Mouse (Mus musculus) heart, embryonic 10.5 days (tissue): ENCODE results near the gene Tpd52l1. TPM values are rescaled to one million over a fixed set of nuclear protein-coding genes. Genes with fewer than 3 reads are reported as not detected.
"Not testable (repeated sequence)": the region's sequence is repeated elsewhere in the genome, so short reads cannot be mapped to it uniquely, and the experiment has no call there.

Experiments
- DNase-seq: peaks from one replicate; pipeline ENCODE4 v3.0.0-alpha.2; 2017; ENCODE audit warnings: low spot score
- H3K27ac ChIP-seq: fragments of 300-500 bp; sonication (generic); 2 replicates; pipeline ENCODE4 v1.5.1; 2016; ENCODE audit warnings: mild to moderate bottlenecking
- H3K27me3 ChIP-seq: fragments of 300-500 bp; sonication (generic); 2 replicates; pipeline ENCODE4 v1.6.1; 2016; ENCODE audit warnings: mild to moderate bottlenecking; ENCODE audit not compliant: poor library complexity, insufficient read depth, severe bottlenecking
- H3K36me3 ChIP-seq: fragments of 300-500 bp; sonication (generic); 2 replicates; pipeline ENCODE4 v1.6.1; 2016; ENCODE audit warnings: mild to moderate bottlenecking, moderate library complexity
- H3K4me1 ChIP-seq: fragments of 300-500 bp; sonication (generic); 2 replicates; pipeline ENCODE4 v1.6.1; 2016; ENCODE audit warnings: mild to moderate bottlenecking
- H3K4me3 ChIP-seq: fragments of 300-500 bp; sonication (generic); 2 replicates; pipeline ENCODE4 v1.5.1; 2016; ENCODE audit warnings: mild to moderate bottlenecking, moderate library complexity
- H3K9me3 ChIP-seq: fragments of 300-500 bp; sonication (generic); 2 replicates; pipeline ENCODE4 v1.6.1; 2016; ENCODE audit warnings: mild to moderate bottlenecking, moderate library complexity
- WGBS: fragments of 180-500 bp; shearing (Covaris S2); methylation state at CpG from one replicate; pipeline ENCODE4 v1.1.7; 2016; 5-methylcytosine and 5-hydroxymethylcytosine counted together
- polyA plus RNA-seq: library from polyadenylated mRNA; unstranded; fragments of >200 nt; fragmentation: Nextera tagmentation; extraction: Ambion mirVana; gene quantifications from 2 replicates; pipeline ENCODE4 v1.2.1, GENCODE M21; 2016

The Tpd52l1 gene
- polyA plus RNA-seq, 1 experiment from 2014 or later, result 24.7 TPM

DNA sequence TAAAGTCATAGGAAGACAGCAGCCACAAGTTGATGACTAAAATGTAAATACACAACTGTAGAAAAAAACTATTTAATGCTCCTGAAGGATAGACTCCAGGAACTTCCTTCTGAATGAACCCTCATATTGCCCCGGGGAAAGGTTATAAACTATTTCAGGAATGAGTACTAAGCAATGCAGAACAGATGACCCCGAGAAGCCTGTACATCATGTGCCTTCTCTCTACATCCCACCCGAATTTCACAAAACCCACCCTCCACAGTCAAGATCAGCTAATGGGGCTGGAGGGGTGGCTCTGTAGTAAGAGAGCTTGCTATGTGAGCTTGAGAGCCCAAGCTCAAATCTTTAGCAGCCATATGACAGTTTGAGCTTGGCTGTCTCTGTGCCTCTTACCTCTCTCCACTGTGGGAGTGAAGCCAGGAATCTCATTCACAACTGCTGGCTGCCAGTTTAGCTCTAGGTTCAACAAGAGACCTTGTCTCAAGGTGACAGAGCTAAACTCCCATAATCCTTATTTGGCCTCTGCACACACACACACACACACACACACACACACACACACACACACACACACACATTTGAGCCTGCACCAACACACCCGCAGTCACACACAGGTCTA lies 54.9 kb downstream of the Tpd52l1 start:
- WGBS, result 76% methylated on average over 4 of the region's 4 CpGs
- DNase-seq, result no peak

DNA sequence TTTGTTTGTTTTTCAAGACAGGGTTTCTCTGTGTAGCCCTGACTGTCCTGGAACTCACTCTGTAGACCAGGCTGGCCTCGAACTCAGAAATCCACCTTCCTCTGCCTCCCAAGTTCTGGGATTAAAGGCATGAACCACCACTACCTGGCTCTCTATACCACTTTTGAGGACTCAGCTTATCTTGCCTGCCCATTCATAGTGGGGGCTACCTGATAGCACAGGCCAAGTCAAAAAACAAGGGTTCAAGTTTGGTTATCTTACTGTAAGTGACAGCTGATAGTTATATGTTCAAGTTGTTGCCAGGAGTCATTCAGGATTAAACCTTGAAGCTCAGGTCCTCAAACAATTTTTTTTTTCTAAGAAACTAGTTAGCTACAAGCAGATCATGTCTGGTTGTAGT lies 57.2 kb downstream of the Tpd52l1 start:
- not testable (repeated sequence) for H3K4me3 ChIP-seq, H3K36me3 ChIP-seq, H3K27me3 ChIP-seq, H3K27ac ChIP-seq, H3K4me1 ChIP-seq, H3K9me3 ChIP-seq, DNase-seq
- 85% methylated on average over 1 of the region's 1 CpGs for WGBS

More for the DNA sequence above, 54.9 kb downstream of the Tpd52l1 start:
- Histone ChIP-seq H3K9me3 (no peaks in the 10 kb centered on the region), H3K36me3 (no peaks in the 10 kb centered on the region), H3K27me3 (no peaks in the 10 kb centered on the region), H3K4me3 (no peak overlapping the region), H3K4me1 (peaks cover 3% of the 10 kb centered on the region; the same call in 1 of the 2 replicates), H3K27ac (no peak overlapping the region)

DNA sequence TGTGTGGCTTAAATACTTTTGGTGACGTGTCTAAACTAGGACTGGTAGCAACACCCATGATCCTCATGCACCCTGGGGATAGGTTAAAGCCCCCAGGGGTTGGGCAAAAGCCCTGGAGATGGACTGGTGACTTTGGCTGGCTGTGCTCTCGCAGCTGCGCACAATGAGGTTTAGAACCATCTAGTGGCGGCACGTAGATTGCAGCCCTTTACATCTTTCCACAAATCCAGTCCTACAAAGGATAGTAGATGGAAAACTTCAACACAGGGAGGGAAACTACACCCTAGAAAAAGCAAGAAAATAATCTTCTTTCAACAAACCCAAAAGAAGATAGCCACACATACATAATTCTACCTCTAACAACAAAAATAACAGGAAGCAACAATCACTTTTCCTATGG lies 75.6 kb downstream of the Tpd52l1 start:
- not testable (repeated sequence) for H3K4me1 ChIP-seq, H3K36me3 ChIP-seq, H3K27ac ChIP-seq, DNase-seq, H3K27me3 ChIP-seq, H3K4me3 ChIP-seq, H3K9me3 ChIP-seq
- WGBS, result 13% methylated on average over 4 of the region's 5 CpGs

DNA sequence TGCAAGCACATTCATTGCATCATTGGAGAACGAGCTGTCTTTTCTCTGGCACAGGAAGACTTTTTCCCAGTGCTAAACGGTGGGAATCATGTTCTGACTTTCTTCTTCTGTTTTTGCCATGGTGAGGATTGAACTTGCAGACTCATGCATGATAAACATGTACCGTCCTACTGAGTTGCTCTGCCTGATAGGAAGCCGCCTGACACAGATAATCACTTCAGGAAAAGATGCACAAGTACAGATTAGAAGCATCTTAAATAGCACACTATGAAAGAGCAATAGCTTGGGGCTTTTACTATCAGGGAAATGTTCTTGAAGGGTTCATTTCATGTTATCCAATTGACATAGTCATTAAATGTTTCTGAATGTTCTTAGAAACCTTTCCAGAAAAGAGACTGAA lies 86.0 kb downstream of the Tpd52l1 start:
- Histone ChIP-seq H3K36me3 (no peaks in the 10 kb centered on the region), H3K27ac (no peak overlapping the region), H3K27me3 (no peaks in the 10 kb centered on the region), H3K4me3 (no peak overlapping the region), H3K4me1 (no peaks in the 10 kb centered on the region), H3K9me3 (no peaks in the 10 kb centered on the region)
- 61% methylated on average over 4 of the region's 4 CpGs for WGBS
- no peak for DNase-seq

DNA sequence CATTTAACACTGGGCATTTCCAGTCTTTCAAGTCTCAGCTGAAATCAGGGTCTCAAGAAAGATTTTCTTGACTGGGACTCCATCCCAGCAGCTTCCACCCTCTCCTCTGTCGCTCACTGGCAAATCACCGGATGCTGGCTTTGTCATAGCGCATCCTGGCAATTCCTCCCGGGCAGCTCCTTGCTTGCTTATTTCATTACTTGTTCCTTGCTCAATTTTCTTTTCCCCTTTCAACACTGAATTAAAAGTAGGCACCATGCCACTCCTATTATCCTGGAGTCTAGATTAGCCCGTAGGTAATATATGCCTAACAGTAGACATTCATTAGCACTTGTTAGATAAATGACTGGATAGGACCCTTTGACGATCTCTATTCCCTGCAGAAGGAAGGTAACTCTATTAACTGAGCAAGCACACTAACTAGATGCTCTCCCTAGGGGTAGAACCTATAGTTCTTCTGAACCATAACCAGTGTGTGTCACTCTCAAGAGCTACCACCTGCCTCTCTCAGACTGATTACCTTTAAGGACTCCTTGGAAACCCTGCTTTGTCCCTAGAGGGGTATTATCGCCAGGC lies 90.8 kb downstream of the Tpd52l1 start:
- no peak for DNase-seq
- no peaks in the 10 kb centered on the region for H3K9me3 ChIP-seq
- no peaks in the 10 kb centered on the region for H3K27me3 ChIP-seq
- H3K27ac ChIP-seq, result no peak overlapping the region
- WGBS, result 80% methylated on average over 7 of the region's 7 CpGs
- no peaks in the 10 kb centered on the region for H3K36me3 ChIP-seq
- H3K4me3 ChIP-seq, result no peak overlapping the region
- H3K4me1 ChIP-seq, result no peaks in the 10 kb centered on the region

DNA sequence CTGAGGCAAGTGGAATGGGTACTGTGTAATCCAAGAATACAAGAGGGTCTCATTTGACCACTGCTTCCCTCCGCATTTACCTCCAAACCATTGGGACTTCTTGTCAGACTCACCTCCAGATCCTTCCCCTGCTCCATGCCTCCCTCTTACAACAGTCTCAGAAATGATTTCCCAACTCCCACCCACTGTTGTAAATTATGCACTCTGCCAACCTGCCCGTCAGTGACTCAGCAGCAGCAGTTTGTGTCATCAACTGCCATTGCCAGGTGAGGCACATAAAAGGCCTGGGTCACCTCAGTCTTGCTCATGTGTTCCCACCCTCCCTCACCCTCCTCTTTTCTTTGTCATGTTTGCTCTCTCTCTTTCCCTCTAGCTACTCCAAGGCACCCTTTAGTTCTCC lies 91.6 kb downstream of the Tpd52l1 start:
- no peak for DNase-seq
- no peaks in the 10 kb centered on the region for H3K9me3 ChIP-seq
- no peak overlapping the region for H3K4me3 ChIP-seq
- WGBS, result 67% methylated on average over 2 of the region's 2 CpGs
- H3K36me3 ChIP-seq, result no peaks in the 10 kb centered on the region
- H3K27ac ChIP-seq, result no peak overlapping the region
- H3K4me1 ChIP-seq, result no peaks in the 10 kb centered on the region
- H3K27me3 ChIP-seq, result no peaks in the 10 kb centered on the region

DNA sequence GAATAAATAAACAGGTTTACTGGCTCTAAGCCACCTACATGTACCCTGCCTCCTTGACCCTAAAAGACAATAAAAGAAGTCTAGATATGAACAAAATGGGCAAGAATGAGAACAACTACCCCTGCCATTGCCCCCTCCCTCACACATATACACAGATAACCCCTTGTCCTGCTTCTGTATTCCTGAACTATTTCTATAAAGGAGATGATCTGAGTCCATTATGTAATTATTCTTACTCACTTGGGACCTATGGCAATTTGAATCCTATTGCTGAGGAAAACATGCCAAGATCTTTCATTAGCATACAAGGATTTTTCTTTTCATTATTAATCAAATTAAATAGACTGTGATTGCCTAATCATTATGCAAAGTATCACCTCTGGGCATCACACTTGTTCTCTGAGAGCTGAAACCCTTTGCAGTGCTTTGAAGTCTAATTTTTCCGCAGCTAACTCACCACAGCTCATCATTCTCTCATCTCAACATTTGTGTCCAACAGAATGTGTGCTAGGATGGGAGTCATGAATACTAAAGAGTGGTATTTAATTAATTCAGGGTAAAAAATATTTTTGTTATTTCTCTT lies 92.8 kb downstream of the Tpd52l1 start:
- no peaks in the 10 kb centered on the region for H3K36me3 ChIP-seq
- no peaks in the 10 kb centered on the region for H3K4me1 ChIP-seq
- 79% methylated on average over 1 of the region's 1 CpGs for WGBS
- H3K4me3 ChIP-seq, result no peak overlapping the region
- no peaks in the 10 kb centered on the region for H3K9me3 ChIP-seq
- DNase-seq, result no peak
- no peak overlapping the region for H3K27ac ChIP-seq
- no peaks in the 10 kb centered on the region for H3K27me3 ChIP-seq

DNA sequence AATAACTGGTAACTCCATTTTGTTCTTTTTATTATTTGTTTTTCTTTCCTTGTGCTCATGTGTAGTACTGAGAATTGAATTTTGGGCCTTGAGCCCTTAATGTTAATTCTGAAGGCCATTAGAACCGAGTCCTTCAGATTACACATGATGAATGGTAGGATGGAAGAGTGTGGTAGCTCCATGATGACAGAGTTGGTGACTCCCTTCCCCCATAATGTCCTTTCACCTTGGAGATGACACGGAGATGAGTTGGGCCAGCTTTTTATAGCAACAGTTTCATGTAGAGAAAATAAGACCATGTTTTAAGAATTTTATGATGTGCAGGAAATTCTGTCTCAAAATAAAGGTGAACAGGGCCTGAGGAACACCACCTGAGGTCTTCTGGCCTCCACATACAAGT lies 94.7 kb downstream of the Tpd52l1 start:
- 83% methylated on average over 2 of the region's 2 CpGs for WGBS
- Histone ChIP-seq H3K9me3 (no peaks in the 10 kb centered on the region), H3K27me3 (no peaks in the 10 kb centered on the region)

DNA sequence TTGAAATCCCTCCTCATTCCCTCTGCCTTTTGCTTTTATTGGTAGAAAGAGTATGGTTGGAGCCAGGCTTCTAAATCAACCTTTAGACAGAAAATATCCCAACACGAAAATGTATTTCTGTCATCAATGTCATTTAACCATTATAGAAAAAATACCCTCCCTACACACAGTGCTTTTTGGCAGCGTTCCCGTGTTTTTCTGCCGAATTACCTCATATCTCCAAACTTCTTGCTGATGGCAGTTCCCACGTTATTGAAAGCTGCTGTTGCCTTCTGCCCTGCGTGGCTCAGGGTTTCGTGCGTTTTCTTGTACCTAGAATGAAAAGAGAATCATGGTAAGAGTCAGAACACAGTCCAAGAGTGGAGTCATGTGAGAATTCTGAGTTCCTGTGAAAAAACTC lies 99.4 kb downstream of the Tpd52l1 start:
- DNase-seq, result no peak
- Histone ChIP-seq H3K4me1 (no peaks in the 10 kb centered on the region), H3K4me3 (no peak overlapping the region), H3K27ac (no peak overlapping the region), H3K36me3 (no peaks in the 10 kb centered on the region), H3K27me3 (no peaks in the 10 kb centered on the region), H3K9me3 (no peaks in the 10 kb centered on the region)
- WGBS, result 83% methylated on average over 8 of the region's 8 CpGs

More for the DNA sequence above, 94.7 kb downstream of the Tpd52l1 start:
- H3K36me3 ChIP-seq, result no peaks in the 10 kb centered on the region
- no peaks in the 10 kb centered on the region for H3K4me1 ChIP-seq
- no peak overlapping the region for H3K4me3 ChIP-seq
- no peak overlapping the region for H3K27ac ChIP-seq
- no peak for DNase-seq

DNA sequence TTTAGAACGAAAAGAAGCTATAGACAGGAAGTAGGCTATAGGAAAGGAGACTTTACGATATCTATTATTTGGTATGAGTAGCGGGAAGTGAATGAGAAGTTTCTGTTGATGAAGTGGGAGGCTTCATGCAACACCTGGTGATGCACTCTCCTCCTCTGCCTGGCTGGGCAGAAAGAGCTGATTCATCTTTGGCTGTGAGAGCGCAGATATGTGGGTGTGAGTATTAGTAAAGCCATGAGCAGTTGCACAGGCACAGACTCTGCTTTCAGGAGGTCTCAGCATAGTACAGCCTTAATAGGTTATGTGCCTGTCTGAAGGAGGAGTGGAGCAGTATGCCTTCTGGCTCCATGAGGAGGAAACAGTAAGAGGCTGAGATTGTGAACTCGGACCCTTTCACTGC lies 109.3 kb downstream of the Tpd52l1 start:
- H3K36me3 ChIP-seq, result no peaks in the 10 kb centered on the region
- H3K4me3 ChIP-seq, result no peak overlapping the region
- no peaks in the 10 kb centered on the region for H3K4me1 ChIP-seq
- WGBS, result 89% methylated on average over 5 of the region's 5 CpGs
- H3K9me3 ChIP-seq, result no peaks in the 10 kb centered on the region
- H3K27me3 ChIP-seq, result no peaks in the 10 kb centered on the region
- no peak overlapping the region for H3K27ac ChIP-seq
- DNase-seq, result no peak

DNA sequence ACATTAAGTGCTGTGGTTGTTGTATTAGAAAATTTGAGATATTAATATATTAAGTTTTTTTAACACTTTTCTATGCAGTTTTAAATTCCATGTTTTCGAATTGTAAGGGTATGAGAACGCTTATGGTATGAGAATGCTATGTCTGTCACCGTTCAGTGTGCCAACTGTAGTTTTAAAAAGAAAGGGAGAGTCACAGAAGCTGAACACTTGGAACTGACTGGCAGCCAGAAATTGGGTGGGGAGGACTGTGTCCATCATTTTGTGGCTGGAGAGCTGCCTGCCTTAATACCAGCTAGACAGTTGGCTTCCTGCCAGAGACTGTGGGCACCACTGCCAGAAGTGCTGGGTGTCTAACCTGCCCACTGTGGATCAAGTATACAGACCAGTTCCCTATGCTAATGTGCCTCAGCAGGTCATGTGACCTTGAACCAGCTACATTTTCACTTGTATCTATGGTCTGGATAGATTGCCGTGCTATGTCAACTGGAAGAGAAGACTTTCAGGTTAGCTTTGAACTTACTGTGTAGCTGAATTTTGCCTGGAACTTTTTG lies 114.5 kb downstream of the Tpd52l1 start:
- Histone ChIP-seq H3K27ac (no peak overlapping the region), H3K9me3 (no peaks in the 10 kb centered on the region), H3K27me3 (no peaks in the 10 kb centered on the region), H3K4me1 (no peaks in the 10 kb centered on the region), H3K36me3 (peaks cover 19% of the 10 kb centered on the region), H3K4me3 (no peak overlapping the region)
- 83% methylated on average over 4 of the region's 4 CpGs for WGBS
- DNase-seq, result no peak

DNA sequence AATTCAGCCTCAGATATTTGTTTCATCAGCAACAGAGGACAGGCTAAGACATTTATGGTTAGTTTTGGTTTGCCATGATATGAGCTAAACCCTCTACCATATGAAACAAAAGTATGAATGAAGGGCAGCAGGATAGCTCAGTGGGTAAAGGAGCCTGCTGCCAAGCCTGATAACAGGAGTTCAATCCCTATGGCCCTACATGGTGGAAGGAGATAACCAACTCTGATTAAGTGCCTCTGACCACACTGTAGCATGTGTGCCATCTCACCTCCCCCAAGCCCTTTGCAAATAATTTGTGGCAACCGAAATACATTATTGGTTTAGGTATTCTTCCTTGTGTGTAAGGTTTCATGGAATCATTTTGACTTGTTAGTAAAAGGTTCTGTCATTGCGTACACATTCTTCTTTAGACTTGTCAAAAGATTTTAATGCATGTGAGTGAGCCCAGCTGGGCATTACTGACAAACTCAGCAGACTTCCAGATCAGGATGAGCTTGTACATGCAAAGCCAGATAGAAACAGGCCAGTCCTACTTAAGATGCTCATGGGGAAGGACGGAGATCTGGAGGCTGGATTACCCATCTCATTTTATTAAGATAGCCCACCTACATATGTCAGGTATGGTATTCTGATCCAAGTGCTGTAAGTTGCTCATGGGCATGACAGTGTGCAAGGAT lies 115.3 kb downstream of the Tpd52l1 start:
- Histone ChIP-seq H3K9me3 (no peaks in the 10 kb centered on the region), H3K27me3 (no peaks in the 10 kb centered on the region), H3K4me3 (no peak overlapping the region), H3K4me1 (no peaks in the 10 kb centered on the region), H3K36me3 (peaks cover 27% of the 10 kb centered on the region), H3K27ac (no peak overlapping the region)
- WGBS, result 80% methylated on average over 3 of the region's 3 CpGs
- DNase-seq, result no peak

DNA sequence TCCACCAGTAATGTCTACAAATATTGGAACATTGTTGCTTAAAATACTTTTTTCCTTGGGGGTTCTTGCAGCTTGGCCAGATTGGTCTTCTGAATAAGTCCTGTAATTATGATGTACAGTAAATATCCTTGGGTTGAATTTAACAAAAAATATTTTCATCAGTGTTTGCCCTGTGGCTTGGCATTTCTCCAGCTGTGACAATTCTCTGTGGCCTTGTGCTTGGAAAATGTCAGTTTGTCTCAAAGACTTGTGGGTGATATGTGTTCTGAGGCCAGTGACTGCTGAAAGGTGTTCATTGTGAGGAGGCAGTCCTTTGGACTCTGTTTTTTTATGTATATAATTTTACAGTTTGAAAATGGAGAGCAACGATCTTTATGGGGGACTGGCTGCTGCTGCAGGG lies 116.3 kb downstream of the Tpd52l1 start:
- peaks cover 27% of the 10 kb centered on the region for H3K36me3 ChIP-seq
- H3K27me3 ChIP-seq, result no peaks in the 10 kb centered on the region
- H3K4me1 ChIP-seq, result no peaks in the 10 kb centered on the region
- no peaks in the 10 kb centered on the region for H3K9me3 ChIP-seq
- no peak overlapping the region for H3K27ac ChIP-seq
- WGBS, result 82% methylated on average over 1 of the region's 1 CpGs
- no peak overlapping the region for H3K4me3 ChIP-seq
- no peak for DNase-seq
